Mouse (Mus musculus) midbrain, postnatal 0 days (tissue): ENCODE measurements around the gene Hist2h2aa1. TPM values are rescaled to one million over a fixed set of nuclear protein-coding genes. Genes with fewer than 3 reads are reported as not detected.

Source experiments
- ATAC-seq: fragments of 200-750 bp; cut with Nextera tagmentation; 2 replicates; pipeline ENCODE4 v1.8.0; 2017; ENCODE audit warnings: moderate number of reproducible peaks, mild to moderate bottlenecking, moderate TSS enrichment, moderate library complexity; ENCODE audit not compliant: low FRiP score
- DNase-seq: peaks from one replicate; pipeline ENCODE4 v3.0.0-alpha.2; 2015; ENCODE audit warnings: low spot score
- H3K27ac ChIP-seq: fragments of 300-500 bp; sonication (generic); 2 replicates; pipeline ENCODE4 v1.5.1; 2014; ENCODE audit warnings: low read depth, mild to moderate bottlenecking, low read length, mixed read lengths
- H3K27me3 ChIP-seq: fragments of 300-500 bp; sonication (generic); 2 replicates; pipeline ENCODE4 v1.6.1; 2014; ENCODE audit warnings: low read length, control low read depth, mixed read lengths; ENCODE audit not compliant: insufficient read depth
- H3K36me3 ChIP-seq: fragments of 300-500 bp; sonication (generic); 2 replicates; pipeline ENCODE4 v1.6.1; 2014; ENCODE audit warnings: low read length, control low read depth, mixed read lengths; ENCODE audit not compliant: insufficient read depth
- H3K4me1 ChIP-seq: fragments of 300-500 bp; sonication (generic); 2 replicates; pipeline ENCODE4 v1.6.1; 2014; ENCODE audit warnings: mild to moderate bottlenecking, control low read depth, antibody characterized with exemption, low read length, mixed read lengths; ENCODE audit not compliant: insufficient read depth
- H3K4me2 ChIP-seq: fragments of 300-500 bp; sonication (generic); 2 replicates; pipeline ENCODE4 v1.6.1; 2014; ENCODE audit warnings: low read depth, mild to moderate bottlenecking, low read length, mixed read lengths; ENCODE audit not compliant: poor library complexity, severe bottlenecking
- H3K4me3 ChIP-seq: fragments of 300-500 bp; sonication (generic); 2 replicates; pipeline ENCODE4 v1.5.1; 2014; ENCODE audit warnings: low read depth, mild to moderate bottlenecking, low read length, moderate library complexity
- H3K9ac ChIP-seq: fragments of 300-500 bp; sonication (generic); replicated peaks from 2 replicates; pipeline ENCODE4 v1.6.1; 2014; ENCODE audit warnings: mild to moderate bottlenecking, low read length, moderate library complexity, mixed read lengths; ENCODE audit not compliant: poor library complexity, severe bottlenecking
- H3K9me3 ChIP-seq: fragments of 300-500 bp; sonication (generic); 2 replicates; pipeline ENCODE4 v1.6.1; 2016; ENCODE audit warnings: low read length, control low read depth
- CTCF ChIP-seq: IDR thresholded peaks from 2 replicates; pipeline ENCODE4 v1.5.1; 2016; ENCODE audit warnings: antibody characterized with exemption, mild to moderate bottlenecking
- WGBS: fragments of 180-500 bp; shearing (Covaris S2); extraction: QIAGEN DNeasy Blood & Tissue Kit; methylation state at CpG from one replicate; pipeline ENCODE4 v1.1.7; 2014; 5-methylcytosine and 5-hydroxymethylcytosine counted together
- polyA plus RNA-seq: library from polyadenylated mRNA; unstranded; fragments of >200 nt; fragmentation: Nextera tagmentation; extraction: Ambion mirVana; gene quantifications from 2 replicates; pipeline ENCODE4 v1.2.1, GENCODE M21; 2015
- total RNA-seq: library from RNA; depleted of rRNA; stranded (reverse); fragments of >200 nt; gene quantifications from 2 replicates; pipeline ENCODE4 v1.2.3, GENCODE M21; 2014

Gene Hist2h2aa1
- total and polyA plus RNA-seq, 2 experiments from 2014 or later, result 18.8 to 1,113 TPM

DNA sequence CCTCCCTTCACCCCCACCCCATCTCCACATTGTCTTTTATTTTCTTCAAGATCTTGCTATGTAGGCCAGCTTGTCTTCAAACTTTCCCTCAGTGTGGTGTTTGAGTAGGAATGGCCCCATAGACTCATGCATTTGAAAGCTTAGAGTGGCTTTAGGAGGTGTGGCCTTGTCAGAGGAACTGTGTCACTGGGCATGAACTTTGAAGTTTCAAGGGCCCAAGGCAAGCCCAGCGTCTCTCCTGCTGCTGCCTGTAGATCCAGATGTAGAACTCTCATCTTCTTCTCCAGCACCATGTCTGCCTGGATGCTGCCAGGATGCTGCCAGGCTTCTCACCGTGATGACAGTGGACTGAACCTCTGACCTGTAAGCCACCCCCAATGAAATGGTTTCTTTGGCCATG is 16.5 kb upstream of the Hist2h2aa1 start:
- H3K4me2 ChIP-seq, result no peak overlapping the region
- DNase-seq, result no peak
- no peak for ATAC-seq
- H3K27ac ChIP-seq, result no peak overlapping the region
- no peak for TF ChIP-seq CTCF
- H3K27me3 ChIP-seq, result no peaks in the 10 kb centered on the region
- no peak overlapping the region for H3K4me3 ChIP-seq
- H3K9ac ChIP-seq, result no peak overlapping the region
- no peaks in the 10 kb centered on the region for H3K36me3 ChIP-seq
- H3K4me1 ChIP-seq, result no peaks in the 10 kb centered on the region; the same call in 1 of the 2 replicates
- H3K9me3 ChIP-seq, result no peaks in the 10 kb centered on the region
- WGBS, result 81% methylated on average over 2 of the region's 2 CpGs

GRCm38 (mm10) chr3:96230404-96230803 is 14.9 kb upstream of the Hist2h2aa1 start:
- WGBS, result 76% methylated on average over 2 of the region's 2 CpGs
- no peak overlapping the region for H3K4me2 ChIP-seq
- no peak overlapping the region for H3K27ac ChIP-seq
- DNase-seq, result no peak
- no peak for TF ChIP-seq CTCF
- H3K27me3 ChIP-seq, result no peaks in the 10 kb centered on the region
- no peak for ATAC-seq
- no peak overlapping the region for H3K4me3 ChIP-seq
- H3K36me3 ChIP-seq, result no peaks in the 10 kb centered on the region
- no peaks in the 10 kb centered on the region for H3K4me1 ChIP-seq
- H3K9ac ChIP-seq, result no peak overlapping the region
- no peaks in the 10 kb centered on the region for H3K9me3 ChIP-seq

DNA sequence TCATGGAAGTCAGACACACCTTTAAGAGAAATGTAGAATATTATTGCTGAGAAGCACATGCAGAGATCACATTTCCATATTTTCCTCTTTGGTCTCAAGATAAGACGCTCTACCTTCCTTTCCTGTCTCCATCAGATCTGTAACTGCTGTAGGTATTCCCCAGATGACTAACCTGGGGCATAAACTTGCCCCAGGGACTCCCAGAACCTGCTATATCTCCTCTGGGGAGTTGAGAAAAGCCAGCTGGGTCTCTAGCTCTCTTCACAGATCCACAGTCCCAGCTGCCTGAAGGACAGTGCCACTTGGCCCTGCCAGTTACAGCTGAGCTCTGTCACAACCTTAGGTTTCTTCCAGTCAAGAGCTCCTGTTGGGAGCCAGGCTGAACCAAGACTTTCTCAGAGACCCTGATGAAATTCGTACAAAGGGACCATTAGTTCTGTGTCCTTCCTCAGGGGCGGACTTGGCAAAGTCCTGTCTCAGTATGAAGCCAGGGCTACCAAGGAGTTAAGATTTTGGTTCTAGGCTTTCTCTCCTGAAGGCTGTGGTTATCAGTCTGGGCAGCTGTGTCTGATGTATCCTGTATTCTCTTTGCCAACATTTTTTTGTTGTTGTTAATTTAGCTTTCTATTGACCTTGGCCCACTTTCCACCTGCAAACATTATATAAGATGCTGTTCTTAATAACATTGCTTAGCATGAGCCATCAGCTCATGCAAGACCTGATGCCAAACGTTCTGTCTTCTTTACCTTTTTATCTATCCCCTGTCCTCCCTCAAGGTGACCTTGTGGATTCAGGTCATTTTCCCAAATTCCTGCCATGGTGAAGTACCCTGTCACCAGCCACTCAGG is 14.2 kb upstream of the Hist2h2aa1 start:
- Histone ChIP-seq H3K9ac (no peak overlapping the region), H3K27ac (no peak overlapping the region), H3K36me3 (no peaks in the 10 kb centered on the region), H3K27me3 (no peaks in the 10 kb centered on the region), H3K4me2 (no peak overlapping the region), H3K4me1 (no peaks in the 10 kb centered on the region), H3K4me3 (no peak overlapping the region), H3K9me3 (no peaks in the 10 kb centered on the region)
- no peak for DNase-seq
- no peak for ATAC-seq
- whole genome bisulfite sequencing, result 74% methylated on average over 4 of the region's 4 CpGs
- no peak for TF ChIP-seq CTCF

DNA sequence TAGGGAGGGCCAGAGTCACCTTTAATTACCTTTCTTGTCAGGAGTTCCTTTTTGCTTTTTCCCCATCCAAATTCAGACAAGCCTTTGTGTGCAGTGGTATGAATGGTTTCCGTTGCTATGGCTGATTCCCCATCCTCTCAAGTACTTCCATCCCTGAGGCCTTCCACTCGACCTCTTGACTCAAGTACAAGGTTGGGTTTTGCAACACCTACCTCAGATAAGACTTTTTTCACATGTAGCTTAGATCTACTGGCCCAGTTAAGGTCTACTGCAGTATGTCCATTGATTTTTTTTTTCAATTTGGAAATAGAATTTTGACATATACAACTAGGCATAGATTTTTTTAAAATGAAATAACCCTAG is 13.6 kb upstream of the Hist2h2aa1 start:
- Histone ChIP-seq H3K27ac (no peak overlapping the region), H3K9ac (no peak overlapping the region), H3K4me1 (no peaks in the 10 kb centered on the region), H3K36me3 (no peaks in the 10 kb centered on the region), H3K4me2 (no peak overlapping the region), H3K4me3 (no peak overlapping the region), H3K9me3 (no peaks in the 10 kb centered on the region), H3K27me3 (no peaks in the 10 kb centered on the region)
- whole genome bisulfite sequencing, result 58% methylated on average over 2 of the region's 2 CpGs
- ATAC-seq, result no peak
- no peak for TF ChIP-seq CTCF
- DNase-seq, result no peak

GRCm38 (mm10) chr3:96234914-96235313 is 10.4 kb upstream of the Hist2h2aa1 start:
- no peak overlapping the region for H3K9ac ChIP-seq
- no peaks in the 10 kb centered on the region for H3K4me1 ChIP-seq
- ATAC-seq, result no peak
- no peak for DNase-seq
- TF ChIP-seq CTCF, result no peak
- no peak overlapping the region for H3K4me2 ChIP-seq
- WGBS, result 94% methylated on average over 2 of the region's 2 CpGs
- no peaks in the 10 kb centered on the region for H3K9me3 ChIP-seq
- no peaks in the 10 kb centered on the region for H3K27me3 ChIP-seq
- no peak overlapping the region for H3K4me3 ChIP-seq
- H3K27ac ChIP-seq, result no peak overlapping the region
- no peaks in the 10 kb centered on the region for H3K36me3 ChIP-seq

- TF ChIP-seq CTCF, result no peak
- Histone ChIP-seq H3K4me2 (no peak overlapping the region), H3K9me3 (no peaks in the 10 kb centered on the region), H3K27me3 (no peaks in the 10 kb centered on the region), H3K9ac (no peak overlapping the region), H3K36me3 (no peaks in the 10 kb centered on the region), H3K4me1 (no peaks in the 10 kb centered on the region), H3K4me3 (no peak overlapping the region), H3K27ac (no peak overlapping the region)
- DNase-seq, result no peak
- 62% methylated on average over 3 of the region's 3 CpGs for WGBS
- ATAC-seq, result no peak
Observed at GRCm38 (mm10) chr3:96235836-96236235, 9.5 kb upstream of the Hist2h2aa1 start.
